Mouse (Mus musculus) thymus, postnatal 0 days (tissue): Measurements from ENCODE around the gene Tspyl3. TPM values are rescaled to one million over a fixed set of nuclear protein-coding genes. Genes with fewer than 3 reads are reported as not detected.
A peak's percentile ranks its signal among the peaks of the same experiment; 100 is the strongest.

Experiments
- DNase-seq: peaks from one replicate; pipeline ENCODE4 v3.0.0-alpha.2; 2015; ENCODE audit warnings: low spot score
- polyA plus RNA-seq: library from polyadenylated mRNA; unstranded; fragments of >200 nt; fragmentation: Nextera tagmentation; extraction: Ambion mirVana; gene quantifications from 2 replicates; pipeline ENCODE4 v1.2.1, GENCODE M21; 2015

Gene Tspyl3
- polyA plus RNA-seq, 1 experiment from 2014 or later, result 24.0 TPM

GRCm38 (mm10) chr2:153228523-153228922, 3.3 kb upstream of the Tspyl3 start:
- DNase-seq, result no peak

GRCm38 (mm10) chr2:153227959-153228358, 2.7 kb upstream of the Tspyl3 start:
- DNase-seq, result no peak

- DNase-seq, result no peak
Observed at GRCm38 (mm10) chr2:153225595-153225953, 333 bp upstream of the Tspyl3 start.

GRCm38 (mm10) chr2:153222566-153222965, 2.7 kb downstream of the Tspyl3 start:
- no peak for DNase-seq

GRCm38 (mm10) chr2:153222130-153222529, 3.1 kb downstream of the Tspyl3 start:
- DNase-seq, result no peak

- DNase-seq, result no peak
Observed at GRCm38 (mm10) chr2:153221620-153222019, 3.6 kb downstream of the Tspyl3 start.

- no peak for DNase-seq
Observed at GRCm38 (mm10) chr2:153218516-153218915, 6.7 kb downstream of the Tspyl3 start.

GRCm38 (mm10) chr2:153217826-153218340, 7.4 kb downstream of the Tspyl3 start:
- no peak for DNase-seq

- peak; percentile 16 for DNase-seq
Observed at GRCm38 (mm10) chr2:153215421-153215820, 9.8 kb downstream of the Tspyl3 start.

- peak; percentile 62 for DNase-seq
Observed at GRCm38 (mm10) chr2:153214771-153215259, 10.4 kb downstream of the Tspyl3 start.

- DNase-seq, result no peak
Observed at GRCm38 (mm10) chr2:153213351-153213750, 11.9 kb downstream of the Tspyl3 start.

- peak; percentile 39 for DNase-seq
Observed at GRCm38 (mm10) chr2:153211451-153211850, 13.8 kb downstream of the Tspyl3 start.

- no peak for DNase-seq
Observed at GRCm38 (mm10) chr2:153209286-153209685, 16.0 kb downstream of the Tspyl3 start.

- no peak for DNase-seq
Observed at GRCm38 (mm10) chr2:153208149-153208548, 17.1 kb downstream of the Tspyl3 start.

GRCm38 (mm10) chr2:153202766-153203165, 22.5 kb downstream of the Tspyl3 start:
- DNase-seq, result no peak

- DNase-seq, result no peak
Observed at GRCm38 (mm10) chr2:153199114-153199513, 26.1 kb downstream of the Tspyl3 start.

GRCm38 (mm10) chr2:153198485-153198884, 26.8 kb downstream of the Tspyl3 start:
- no peak for DNase-seq

GRCm38 (mm10) chr2:153194255-153194654, 31.0 kb downstream of the Tspyl3 start:
- no peak for DNase-seq

GRCm38 (mm10) chr2:153191242-153191641, 34.0 kb downstream of the Tspyl3 start:
- DNase-seq, result no peak

- no peak for DNase-seq
Observed at GRCm38 (mm10) chr2:153187848-153188247, 37.4 kb downstream of the Tspyl3 start.

- DNase-seq, result no peak
Observed at GRCm38 (mm10) chr2:153186176-153186591, 39.1 kb downstream of the Tspyl3 start.

- no peak for DNase-seq
Observed at GRCm38 (mm10) chr2:153179961-153180360, 45.3 kb downstream of the Tspyl3 start.

GRCm38 (mm10) chr2:153179126-153179860, 45.9 kb downstream of the Tspyl3 start:
- no peak for DNase-seq
